Mouse (Mus musculus) fibroblast of lung, adult 2 months (primary cell): ENCODE measurements around the gene Hsp90aa1.
"Not testable (repeated sequence)": the region's sequence is repeated elsewhere in the genome, so short reads cannot be mapped to it uniquely, and the experiment has no call there.

ENCODE experiments used
- DNase-seq: peaks from one replicate; pipeline ENCODE4 v3.0.0-alpha.2; 2011; ENCODE audit warnings: low read depth

Gene Hsp90aa1

GRCm38 (mm10) chr12:110698523-110699170 is 3.9 kb downstream of the Hsp90aa1 start:
- no peak for DNase-seq

- DNase-seq, result no peak
Observed at GRCm38 (mm10) chr12:110698080-110698479, 4.4 kb downstream of the Hsp90aa1 start.

GRCm38 (mm10) chr12:110697457-110697856 is 5.1 kb downstream of the Hsp90aa1 start:
- DNase-seq, result no peak

- no peak for DNase-seq
Observed at GRCm38 (mm10) chr12:110696975-110697400, 5.5 kb downstream of the Hsp90aa1 start.

- DNase-seq, result peak; percentile 92
Observed at GRCm38 (mm10) chr12:110696173-110696974, 6.2 kb downstream of the Hsp90aa1 start.

- DNase-seq, result no peak
Observed at GRCm38 (mm10) chr12:110695676-110696171, 6.8 kb downstream of the Hsp90aa1 start.

- DNase-seq, result not testable (repeated sequence)
Observed at GRCm38 (mm10) chr12:110693378-110693777, 9.2 kb downstream of the Hsp90aa1 start.

GRCm38 (mm10) chr12:110689919-110690643 is 12.4 kb downstream of the Hsp90aa1 start:
- DNase-seq, result no peak

GRCm38 (mm10) chr12:110688921-110689320 is 13.6 kb downstream of the Hsp90aa1 start:
- not testable (repeated sequence) for DNase-seq

- peak; percentile 83 for DNase-seq
Observed at GRCm38 (mm10) chr12:110687894-110688734, 14.4 kb downstream of the Hsp90aa1 start.

GRCm38 (mm10) chr12:110683580-110683979 is 18.9 kb downstream of the Hsp90aa1 start:
- DNase-seq, result no peak

GRCm38 (mm10) chr12:110682561-110683299 is 19.8 kb downstream of the Hsp90aa1 start, which contains the start of gene 1700001K19Rik:
Gene 1700001K19Rik, minus strand, starts transcription at chr12:110682619.
- no peak for DNase-seq

- no peak for DNase-seq
Observed at GRCm38 (mm10) chr12:110681878-110682277, 20.6 kb downstream of the Hsp90aa1 start.

GRCm38 (mm10) chr12:110681191-110681590 is 21.3 kb downstream of the Hsp90aa1 start:
- DNase-seq, result no peak

GRCm38 (mm10) chr12:110674243-110674642 is 28.3 kb downstream of the Hsp90aa1 start:
- no peak for DNase-seq

- no peak for DNase-seq
Observed at GRCm38 (mm10) chr12:110667466-110668077, 35.0 kb downstream of the Hsp90aa1 start.

GRCm38 (mm10) chr12:110661746-110662145 is 40.8 kb downstream of the Hsp90aa1 start:
- DNase-seq, result no peak

- no peak for DNase-seq
Observed at GRCm38 (mm10) chr12:110651464-110651863, 51.1 kb downstream of the Hsp90aa1 start.

- no peak for DNase-seq
Observed at GRCm38 (mm10) chr12:110650241-110650641, 52.3 kb downstream of the Hsp90aa1 start.
